Mouse (Mus musculus): ENCODE measurements around the gene Foxi2. TPM values are rescaled to one million over a fixed set of nuclear protein-coding genes. Genes with fewer than 3 reads are reported as not detected.

Foxi2 gene
- not detected in 2 replicates for polyA plus RNA-seq (2014; fragmentation: Nextera tagmentation; extraction: Ambion mirVana)

- Histone ChIP-seq H3K27me3 (replicated peaks; ENCODE audit: control insufficient read depth, insufficient read depth, low read length) (peaks cover 46% of the 10 kb centered on the region), H3K4me2 (ENCODE audit: low read length) (peak within 1 kb of the TSS; percentile 37), H3K27ac (ENCODE audit: low read depth) (no peak within 1 kb of the TSS), H3K36me3 (ENCODE audit: control insufficient read depth, insufficient read depth, low read length) (no peaks in the 10 kb centered on the region), H3K9me3 (ENCODE audit: control insufficient read depth, low read length) (no peaks in the 10 kb centered on the region), H3K9ac (ENCODE audit: low read length) (no peak within 1 kb of the TSS), H3K4me1 (replicated peaks; ENCODE audit: control insufficient read depth, insufficient read depth, low read length) (no peaks in the 10 kb centered on the region; the same call in 1 of the 2 replicates), H3K4me3 (ENCODE audit: low read depth, low read length) (peak within 1 kb of the TSS; percentile 24)
- no peak for ATAC-seq (replicated peaks; ENCODE audit: low FRiP score, low TSS enrichment, low read depth)
- WGBS = 3% methylated on average over 51 of the region's 51 CpGs
- DNase-seq (ENCODE audit: low spot score) = no peak
Measured at GRCm38 (mm10) chr7:135410237-135410965, at the start of gene Foxi2. Foxi2 (plus strand) TSS chr7:135410308.

DNA sequence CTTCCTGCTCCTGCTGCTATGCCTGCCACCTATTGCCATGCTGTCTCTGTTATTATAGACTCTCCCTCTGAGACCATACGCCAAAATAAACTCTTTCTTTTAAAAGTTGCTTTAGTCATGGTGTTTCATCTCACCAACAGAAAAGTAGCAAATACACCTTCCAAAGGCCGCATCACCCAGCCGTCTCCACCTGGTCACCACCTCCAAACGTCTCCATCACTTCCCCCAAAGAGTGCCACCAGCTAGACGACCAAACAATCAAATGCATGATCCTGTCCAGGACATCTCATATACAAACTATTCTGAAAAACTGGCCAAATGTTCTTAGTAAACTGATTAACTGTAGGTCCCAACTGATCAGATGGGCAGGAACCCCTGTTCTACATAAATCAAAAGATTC, 45.5 kb upstream of the Foxi2 start:
- Histone ChIP-seq H3K27me3 (replicated peaks; ENCODE audit: control insufficient read depth, insufficient read depth, low read length) (no peaks in the 10 kb centered on the region), H3K27ac (ENCODE audit: low read depth) (no peak overlapping the region), H3K4me3 (ENCODE audit: low read depth, low read length) (no peak overlapping the region), H3K9ac (ENCODE audit: low read length) (no peak overlapping the region), H3K9me3 (ENCODE audit: control insufficient read depth, low read length) (no peaks in the 10 kb centered on the region), H3K4me2 (ENCODE audit: low read length) (no peak overlapping the region), H3K36me3 (ENCODE audit: control insufficient read depth, insufficient read depth, low read length) (no peaks in the 10 kb centered on the region), H3K4me1 (replicated peaks; ENCODE audit: control insufficient read depth, insufficient read depth, low read length) (no peaks in the 10 kb centered on the region)
- WGBS = 85% methylated on average over 5 of the region's 5 CpGs
- no peak for ATAC-seq (replicated peaks; ENCODE audit: low FRiP score, low TSS enrichment, low read depth)
- no peak for DNase-seq (ENCODE audit: low spot score)

DNA sequence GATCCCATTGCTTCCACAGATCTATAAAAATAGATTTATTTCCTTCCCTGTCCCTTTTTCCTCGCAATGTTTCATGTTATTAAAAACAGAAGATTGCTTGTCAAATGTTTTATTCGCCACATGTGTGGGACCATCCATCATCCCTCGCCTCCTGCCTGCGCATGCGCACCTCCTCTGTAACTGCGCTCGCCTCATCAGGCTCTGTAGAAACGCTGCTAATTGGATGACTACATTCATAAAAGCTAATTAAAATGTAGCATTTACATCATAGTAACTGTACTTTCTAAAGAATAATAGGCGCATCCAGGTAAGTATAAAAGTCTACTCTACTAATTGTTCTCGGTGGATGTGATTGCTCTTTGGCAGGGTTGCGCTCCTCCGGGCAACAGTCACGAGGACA, 34.1 kb upstream of the Foxi2 start:
- WGBS = 87% methylated on average over 13 of the region's 13 CpGs
- Histone ChIP-seq H3K36me3 (ENCODE audit: control insufficient read depth, insufficient read depth, low read length) (no peaks in the 10 kb centered on the region), H3K4me3 (ENCODE audit: low read depth, low read length) (no peak overlapping the region), H3K27me3 (replicated peaks; ENCODE audit: control insufficient read depth, insufficient read depth, low read length) (no peaks in the 10 kb centered on the region), H3K27ac (ENCODE audit: low read depth) (no peak overlapping the region), H3K9me3 (ENCODE audit: control insufficient read depth, low read length) (no peaks in the 10 kb centered on the region), H3K4me1 (replicated peaks; ENCODE audit: control insufficient read depth, insufficient read depth, low read length) (no peaks in the 10 kb centered on the region), H3K4me2 (ENCODE audit: low read length) (no peak overlapping the region), H3K9ac (ENCODE audit: low read length) (no peak overlapping the region)
- no peak for DNase-seq (ENCODE audit: low spot score)
- ATAC-seq (replicated peaks; ENCODE audit: low FRiP score, low TSS enrichment, low read depth) = no peak

DNA sequence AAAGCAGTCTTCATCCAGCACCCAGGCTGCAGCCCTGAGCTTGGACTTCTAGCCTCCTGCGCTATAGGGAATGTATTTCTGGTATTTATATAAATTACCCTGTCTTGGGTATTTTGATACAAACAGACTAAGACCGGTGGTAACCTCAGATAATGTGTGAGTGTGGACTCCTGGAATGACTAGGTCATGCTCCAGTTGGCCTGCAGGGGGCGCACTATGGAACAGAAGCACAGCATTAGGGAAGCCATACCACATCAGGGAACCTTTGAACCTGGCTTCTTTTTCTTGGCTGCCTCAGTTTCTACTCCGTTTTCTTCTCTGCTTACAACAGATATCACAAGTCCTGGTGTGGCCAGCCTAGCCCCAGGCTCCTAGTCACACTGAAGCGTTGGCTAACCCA, 33.2 kb upstream of the Foxi2 start:
- Histone ChIP-seq H3K9me3 (ENCODE audit: control insufficient read depth, low read length) (no peaks in the 10 kb centered on the region), H3K4me3 (ENCODE audit: low read depth, low read length) (no peak overlapping the region), H3K36me3 (ENCODE audit: control insufficient read depth, insufficient read depth, low read length) (no peaks in the 10 kb centered on the region), H3K4me2 (ENCODE audit: low read length) (no peak overlapping the region), H3K4me1 (replicated peaks; ENCODE audit: control insufficient read depth, insufficient read depth, low read length) (no peaks in the 10 kb centered on the region), H3K9ac (ENCODE audit: low read length) (no peak overlapping the region), H3K27ac (ENCODE audit: low read depth) (no peak overlapping the region), H3K27me3 (replicated peaks; ENCODE audit: control insufficient read depth, insufficient read depth, low read length) (no peaks in the 10 kb centered on the region)
- ATAC-seq (replicated peaks; ENCODE audit: low FRiP score, low TSS enrichment, low read depth) (no peak), DNase-seq (ENCODE audit: low spot score) (no peak)
- 66% methylated on average over 5 of the region's 5 CpGs for WGBS

GRCm38 (mm10) chr7:135378331-135378730, 31.8 kb upstream of the Foxi2 start:
- DNase-seq (ENCODE audit: low spot score) (no peak), ATAC-seq (replicated peaks; ENCODE audit: low FRiP score, low TSS enrichment, low read depth) (no peak)
- no peaks in the 10 kb centered on the region for H3K9me3 ChIP-seq (ENCODE audit: control insufficient read depth, low read length)
- no peak overlapping the region for H3K9ac ChIP-seq (ENCODE audit: low read length)
- H3K27me3 ChIP-seq (replicated peaks; ENCODE audit: control insufficient read depth, insufficient read depth, low read length) = no peaks in the 10 kb centered on the region
- no peaks in the 10 kb centered on the region for H3K4me1 ChIP-seq (replicated peaks; ENCODE audit: control insufficient read depth, insufficient read depth, low read length)
- WGBS = 80% methylated on average over 5 of the region's 5 CpGs
- no peak overlapping the region for H3K4me3 ChIP-seq (ENCODE audit: low read depth, low read length)
- no peak overlapping the region for H3K27ac ChIP-seq (ENCODE audit: low read depth)
- H3K36me3 ChIP-seq (ENCODE audit: control insufficient read depth, insufficient read depth, low read length) = no peaks in the 10 kb centered on the region
- no peak overlapping the region for H3K4me2 ChIP-seq (ENCODE audit: low read length)

DNA sequence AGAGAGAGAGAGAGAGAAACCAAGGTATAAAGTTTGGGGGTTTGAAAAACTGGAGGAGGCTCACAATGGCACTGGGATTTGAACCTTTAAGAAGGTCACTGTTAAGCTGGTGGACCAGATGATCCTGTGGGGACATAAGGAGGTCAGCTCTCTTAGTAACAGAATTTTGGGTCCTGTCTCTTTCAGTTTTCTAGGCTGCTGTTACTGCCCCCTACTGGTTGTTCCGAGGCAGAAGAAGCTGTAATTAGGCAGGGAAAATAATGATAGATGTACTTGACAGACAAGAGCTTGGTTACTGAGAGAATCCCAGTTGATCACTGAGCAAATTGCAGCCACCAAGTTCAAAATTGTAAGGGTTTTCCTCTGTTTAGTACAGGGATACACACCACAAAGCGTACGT, 21.1 kb upstream of the Foxi2 start:
- H3K4me3 ChIP-seq (ENCODE audit: low read depth, low read length) = no peak overlapping the region
- H3K27ac ChIP-seq (ENCODE audit: low read depth) = no peak overlapping the region
- ATAC-seq (replicated peaks; ENCODE audit: low FRiP score, low TSS enrichment, low read depth) (no peak), DNase-seq (ENCODE audit: low spot score) (no peak)
- no peaks in the 10 kb centered on the region for H3K9me3 ChIP-seq (ENCODE audit: control insufficient read depth, low read length)
- WGBS = 65% methylated on average over 3 of the region's 3 CpGs
- H3K4me1 ChIP-seq (replicated peaks; ENCODE audit: control insufficient read depth, insufficient read depth, low read length) = no peaks in the 10 kb centered on the region
- no peak overlapping the region for H3K9ac ChIP-seq (ENCODE audit: low read length)
- no peak overlapping the region for H3K4me2 ChIP-seq (ENCODE audit: low read length)
- H3K36me3 ChIP-seq (ENCODE audit: control insufficient read depth, insufficient read depth, low read length) = no peaks in the 10 kb centered on the region
- no peaks in the 10 kb centered on the region for H3K27me3 ChIP-seq (replicated peaks; ENCODE audit: control insufficient read depth, insufficient read depth, low read length)

DNA sequence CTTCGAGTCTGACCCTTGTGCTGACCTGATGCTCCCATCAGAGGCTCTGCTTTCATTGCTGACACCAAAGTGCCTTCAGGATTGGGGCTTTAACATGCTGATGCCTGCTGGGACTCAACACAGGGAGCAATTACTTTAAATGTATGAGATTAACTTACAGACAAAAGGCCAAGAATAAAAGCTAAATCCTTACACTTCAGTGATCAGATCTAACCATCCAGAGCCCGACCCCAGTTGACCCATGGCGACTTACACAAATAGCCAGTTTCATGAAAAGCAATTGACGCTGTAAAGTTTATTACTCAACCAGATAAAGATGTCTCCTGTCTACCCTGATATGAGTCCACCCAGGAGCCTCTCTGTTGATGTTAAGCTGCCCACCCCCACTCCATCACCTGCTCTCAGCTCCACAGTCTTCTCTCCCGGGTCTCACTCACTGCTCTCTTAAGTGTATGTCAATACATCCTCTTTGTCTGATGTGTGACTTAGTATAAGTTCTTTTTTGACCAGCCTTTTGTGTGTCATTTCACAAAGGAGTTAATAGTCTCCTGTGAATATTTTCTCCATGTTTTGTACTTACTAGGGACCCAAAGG, 17.1 kb upstream of the Foxi2 start:
- WGBS = 6% methylated on average over 5 of the region's 5 CpGs

DNA sequence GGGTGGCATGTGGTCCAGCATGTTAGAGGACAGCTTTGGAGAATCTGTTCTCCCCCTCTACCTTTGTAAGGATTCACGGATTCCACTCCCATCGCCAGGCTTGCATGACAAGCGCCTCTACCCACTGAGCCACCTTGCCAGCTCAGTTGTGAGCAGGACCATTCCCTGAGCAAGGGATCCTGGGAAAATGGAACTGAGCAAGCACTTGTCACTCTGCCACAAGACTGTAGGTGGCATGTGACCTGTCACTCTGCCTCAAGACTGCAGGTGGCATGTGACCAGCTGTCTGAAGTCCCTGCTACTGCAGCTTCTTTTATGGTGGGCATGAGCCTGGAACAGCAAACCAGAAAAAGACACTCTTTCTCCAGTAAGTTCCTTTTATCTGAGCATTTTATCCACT, 15.7 kb upstream of the Foxi2 start:
- DNase-seq (ENCODE audit: low spot score) = no peak

More for the DNA sequence above, 17.1 kb upstream of the Foxi2 start:
- no peaks in the 10 kb centered on the region for H3K36me3 ChIP-seq (ENCODE audit: control insufficient read depth, insufficient read depth, low read length)
- no peaks in the 10 kb centered on the region for H3K27me3 ChIP-seq (replicated peaks; ENCODE audit: control insufficient read depth, insufficient read depth, low read length)
- no peaks in the 10 kb centered on the region for H3K9me3 ChIP-seq (ENCODE audit: control insufficient read depth, low read length)
- no peak overlapping the region for H3K9ac ChIP-seq (ENCODE audit: low read length)
- no peaks in the 10 kb centered on the region for H3K4me1 ChIP-seq (replicated peaks; ENCODE audit: control insufficient read depth, insufficient read depth, low read length)
- ATAC-seq (replicated peaks; ENCODE audit: low FRiP score, low TSS enrichment, low read depth) (no peak), DNase-seq (ENCODE audit: low spot score) (no peak)
- H3K27ac ChIP-seq (ENCODE audit: low read depth) = no peak overlapping the region
- H3K4me3 ChIP-seq (ENCODE audit: low read depth, low read length) = no peak overlapping the region
- no peak overlapping the region for H3K4me2 ChIP-seq (ENCODE audit: low read length)

DNA sequence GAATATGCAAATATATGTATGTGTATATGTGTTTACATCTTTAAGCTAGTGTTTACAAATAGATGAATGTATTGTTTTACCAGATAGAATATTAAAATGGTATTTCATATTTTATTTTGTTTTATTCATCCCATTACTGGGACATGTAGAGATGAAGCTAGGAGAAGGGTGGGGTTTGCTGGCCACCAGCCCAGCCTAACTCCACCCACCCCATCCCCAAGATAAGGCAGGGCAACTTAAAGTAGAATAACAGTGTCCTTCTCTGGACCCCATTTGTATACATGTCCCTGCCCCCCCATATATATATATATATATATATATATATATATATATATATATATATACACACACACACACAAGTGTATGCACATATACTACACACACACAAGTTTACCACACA, 14.9 kb upstream of the Foxi2 start:
- Histone ChIP-seq H3K27ac (ENCODE audit: low read depth) (no peak overlapping the region), H3K36me3 (ENCODE audit: control insufficient read depth, insufficient read depth, low read length) (no peaks in the 10 kb centered on the region), H3K4me1 (replicated peaks; ENCODE audit: control insufficient read depth, insufficient read depth, low read length) (no peaks in the 10 kb centered on the region), H3K4me2 (ENCODE audit: low read length) (no peak overlapping the region), H3K9me3 (ENCODE audit: control insufficient read depth, low read length) (no peaks in the 10 kb centered on the region), H3K27me3 (replicated peaks; ENCODE audit: control insufficient read depth, insufficient read depth, low read length) (no peaks in the 10 kb centered on the region), H3K4me3 (ENCODE audit: low read depth, low read length) (no peak overlapping the region), H3K9ac (ENCODE audit: low read length) (no peak overlapping the region)
- DNase-seq (ENCODE audit: low spot score) (no peak), ATAC-seq (replicated peaks; ENCODE audit: low FRiP score, low TSS enrichment, low read depth) (no peak)

More for the DNA sequence above, 15.7 kb upstream of the Foxi2 start:
- no peaks in the 10 kb centered on the region for H3K27me3 ChIP-seq (replicated peaks; ENCODE audit: control insufficient read depth, insufficient read depth, low read length)
- H3K9ac ChIP-seq (ENCODE audit: low read length) = no peak overlapping the region
- H3K4me1 ChIP-seq (replicated peaks; ENCODE audit: control insufficient read depth, insufficient read depth, low read length) = no peaks in the 10 kb centered on the region
- no peak overlapping the region for H3K4me3 ChIP-seq (ENCODE audit: low read depth, low read length)
- no peak overlapping the region for H3K27ac ChIP-seq (ENCODE audit: low read depth)
- WGBS = 86% methylated on average over 3 of the region's 3 CpGs
- no peaks in the 10 kb centered on the region for H3K36me3 ChIP-seq (ENCODE audit: control insufficient read depth, insufficient read depth, low read length)
- no peak for ATAC-seq (replicated peaks; ENCODE audit: low FRiP score, low TSS enrichment, low read depth)
- no peaks in the 10 kb centered on the region for H3K9me3 ChIP-seq (ENCODE audit: control insufficient read depth, low read length)
- no peak overlapping the region for H3K4me2 ChIP-seq (ENCODE audit: low read length)

Data from intestine, embryonic 14.5 days (tissue).